Mouse (Mus musculus): ENCODE measurements at regions not wholly inside any gene's neighbourhood (a gene's known extent, or its start where the extent isn't known, plus 50 kb on each side); places are given as distances from the start of the nearest gene placed in this dataset.

DNA sequence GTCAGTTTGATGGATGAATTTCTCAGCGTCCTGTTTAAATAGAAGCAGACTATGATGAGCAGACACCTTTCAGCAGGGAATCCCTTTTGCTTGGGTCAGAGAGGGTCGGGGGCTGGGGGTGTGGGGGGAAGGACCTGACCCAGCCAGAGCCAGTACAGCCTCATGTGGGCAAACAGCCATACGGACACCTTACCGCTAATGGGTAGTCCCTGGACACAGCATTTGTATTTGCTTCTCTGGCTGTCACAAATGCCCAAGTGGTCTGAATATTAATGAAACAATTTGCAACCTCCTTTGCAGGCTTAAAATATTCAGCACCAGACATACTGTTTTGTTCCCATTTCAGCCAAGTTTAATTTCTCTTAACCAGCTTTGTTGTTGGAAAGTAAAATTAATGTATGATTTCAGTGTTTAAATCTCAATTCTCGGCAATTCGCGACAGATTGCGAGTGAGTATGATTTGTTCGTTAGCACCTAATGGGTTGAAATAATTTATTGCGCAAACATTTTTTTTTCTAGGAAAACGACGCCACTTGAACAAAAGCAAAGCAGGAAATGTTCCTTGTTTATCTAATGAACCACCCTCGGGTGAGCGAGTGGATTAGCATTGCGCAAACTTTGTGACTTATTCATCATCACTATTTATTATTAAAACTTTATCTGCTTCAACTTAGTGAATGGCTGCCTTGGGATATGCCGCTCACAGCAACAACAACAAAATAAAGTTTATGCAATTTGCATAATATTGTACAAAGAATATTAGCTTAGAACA is 166.2 kb downstream of the Cdh26 start:
- no peak for DNase-seq (ENCODE audit: low read depth)

- DNase-seq (ENCODE audit: low read depth) = no peak
Measured at GRCm38 (mm10) chr2:178597084-178597470, 166.7 kb downstream of the Cdh26 start.

GRCm38 (mm10) chr2:178598371-178598770 is 168.0 kb downstream of the Cdh26 start:
- DNase-seq (ENCODE audit: low read depth) = no peak

DNA sequence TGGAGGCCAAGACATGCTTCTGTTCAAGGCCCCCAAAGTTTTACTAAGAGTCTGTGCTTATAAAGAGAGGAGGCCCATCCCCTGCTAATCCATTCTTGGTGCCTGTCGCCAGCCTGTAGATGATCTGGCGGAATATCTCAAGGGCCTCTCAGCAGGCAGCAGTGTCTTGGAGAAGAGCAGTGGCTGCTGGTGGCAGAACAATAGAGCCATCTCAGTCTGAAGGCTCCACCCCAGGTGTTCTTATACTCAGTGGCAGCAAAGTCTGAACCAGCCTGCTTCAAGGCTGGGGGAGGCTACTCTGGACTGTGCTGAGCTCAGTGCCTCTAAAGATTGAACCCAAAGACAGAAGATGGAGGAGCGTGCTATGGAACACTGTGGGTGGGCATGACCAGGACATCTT is 168.5 kb downstream of the Cdh26 start:
- DNase-seq (ENCODE audit: low read depth) = no peak

DNA sequence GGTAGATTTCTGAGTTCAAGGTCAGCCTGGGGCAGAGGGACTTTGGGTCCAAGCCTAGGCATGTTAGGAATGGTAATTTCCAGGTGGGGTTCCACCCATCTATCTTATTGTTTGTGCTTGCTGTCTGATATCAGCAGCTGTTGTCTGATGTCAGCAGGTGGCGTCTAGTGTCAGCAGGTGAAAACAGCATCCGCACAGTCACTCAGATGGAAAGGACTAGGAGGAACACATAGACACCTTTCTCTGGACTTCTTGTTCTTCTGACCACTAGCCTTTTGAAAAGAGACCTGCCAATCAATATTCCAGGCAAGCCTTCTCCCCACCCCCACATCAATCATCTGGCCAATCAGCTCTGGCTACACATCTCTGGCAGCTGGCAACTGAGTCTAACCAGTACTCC is 173.1 kb downstream of the Cdh26 start:
- DNase-seq (ENCODE audit: low read depth) = no peak

GRCm38 (mm10) chr2:178606733-178607132 is 176.4 kb downstream of the Cdh26 start:
- no peak for DNase-seq (ENCODE audit: low read depth)

GRCm38 (mm10) chr2:178610211-178610975 is 180.1 kb downstream of the Cdh26 start:
- no peak for DNase-seq (ENCODE audit: low read depth)

GRCm38 (mm10) chr2:178614761-178615160 is 184.4 kb downstream of the Cdh26 start:
- peak; percentile 12 for DNase-seq (ENCODE audit: low read depth)

- no peak for DNase-seq (ENCODE audit: low read depth)
Measured at GRCm38 (mm10) chr2:178622801-178623200, 192.5 kb downstream of the Cdh26 start.

- DNase-seq (ENCODE audit: low read depth) = no peak
Measured at GRCm38 (mm10) chr2:178624475-178624874, 194.1 kb downstream of the Cdh26 start.

DNA sequence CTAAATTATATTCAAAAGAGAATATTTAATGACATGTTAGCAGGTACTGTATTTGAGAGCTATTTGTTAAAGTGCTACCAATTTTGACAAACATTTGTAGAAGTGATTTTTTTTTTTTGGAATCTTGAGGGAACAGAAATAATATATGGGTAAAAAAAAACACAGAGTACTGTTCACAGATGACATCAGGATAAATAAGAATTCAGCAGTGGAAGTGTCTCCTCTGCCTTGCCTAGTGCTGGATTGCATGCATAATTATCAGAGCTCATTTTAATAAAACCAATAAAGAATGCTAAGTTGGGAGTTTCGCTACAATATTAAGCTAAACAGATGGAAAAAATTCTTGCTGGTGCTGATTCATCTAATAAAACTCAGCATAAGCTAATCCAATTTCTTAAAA is 194.6 kb downstream of the Cdh26 start:
- no peak for DNase-seq (ENCODE audit: low read depth)

DNA sequence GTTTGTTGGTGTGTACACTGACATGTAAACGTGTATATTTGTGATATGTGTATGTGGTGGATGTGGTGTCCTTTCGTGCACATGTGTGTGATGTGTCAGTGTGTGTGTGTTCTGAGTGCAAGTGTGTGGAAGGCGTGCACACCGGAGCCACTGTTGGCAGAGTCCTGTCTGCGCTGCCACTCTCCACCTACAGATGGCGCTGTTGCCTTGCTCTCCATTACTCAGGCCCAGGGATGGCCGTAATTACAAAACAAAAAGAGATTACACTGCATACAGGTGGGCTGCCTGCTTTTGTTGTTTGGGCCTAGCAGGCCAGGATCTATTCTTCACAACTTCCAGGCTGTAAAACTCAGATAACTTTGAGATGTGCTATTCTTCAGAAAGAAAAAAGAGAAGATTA is 199.4 kb downstream of the Cdh26 start:
- peak; percentile 28 for DNase-seq (ENCODE audit: low read depth)

DNA sequence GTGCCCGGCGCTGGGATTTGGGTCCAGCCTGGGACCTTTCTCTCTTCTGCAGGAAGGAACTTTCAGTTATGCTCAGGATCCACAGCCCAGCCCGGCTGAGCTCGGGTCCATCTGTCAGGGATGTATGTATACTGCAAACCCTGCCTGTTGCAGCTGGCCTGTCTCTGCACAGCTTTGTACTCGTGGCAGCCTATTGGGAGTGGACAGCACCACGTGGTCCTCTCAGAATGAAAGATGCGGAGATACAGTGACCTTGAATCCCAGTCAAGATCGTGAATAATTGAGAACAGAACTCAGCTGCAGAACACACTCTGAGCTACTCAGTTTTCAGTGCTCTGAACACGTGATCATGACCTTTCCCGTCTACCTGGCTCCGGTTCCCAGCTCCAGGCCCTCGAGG is 200.2 kb downstream of the Cdh26 start:
- DNase-seq (ENCODE audit: low read depth) = no peak

GRCm38 (mm10) chr2:178631336-178631735 is 201.0 kb downstream of the Cdh26 start:
- DNase-seq (ENCODE audit: low read depth) = no peak

- DNase-seq (ENCODE audit: low read depth) = no peak
Measured at GRCm38 (mm10) chr2:178631966-178632365, 201.6 kb downstream of the Cdh26 start.

GRCm38 (mm10) chr2:178632831-178633585 is 202.7 kb downstream of the Cdh26 start:
- no peak for DNase-seq (ENCODE audit: low read depth)

GRCm38 (mm10) chr2:178634116-178634515 is 203.8 kb downstream of the Cdh26 start:
- no peak for DNase-seq (ENCODE audit: low read depth)

DNA sequence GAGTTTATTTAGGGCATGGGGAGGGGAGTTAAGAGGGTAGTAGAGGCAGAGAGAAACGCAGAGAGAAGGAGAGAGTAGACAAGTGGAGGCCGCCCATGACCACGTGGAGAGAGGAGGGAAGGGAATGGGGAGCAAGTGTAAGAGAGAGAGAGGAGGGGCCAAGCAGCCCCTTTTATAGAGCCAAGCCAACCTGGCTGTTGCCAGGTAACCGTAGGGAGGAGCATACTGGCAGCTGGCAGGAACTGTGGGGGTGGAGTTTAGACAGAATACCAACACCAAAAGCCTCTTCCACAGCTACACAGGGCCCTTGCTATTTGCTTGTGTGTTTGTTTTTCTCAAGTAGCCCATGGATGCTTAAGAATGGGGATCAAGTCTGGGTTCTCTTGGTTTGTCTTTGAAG is 205.4 kb downstream of the Cdh26 start:
- DNase-seq (ENCODE audit: low read depth) = no peak

- no peak for DNase-seq (ENCODE audit: low read depth)
Measured at GRCm38 (mm10) chr2:178636901-178637300, 206.6 kb downstream of the Cdh26 start.

DNA sequence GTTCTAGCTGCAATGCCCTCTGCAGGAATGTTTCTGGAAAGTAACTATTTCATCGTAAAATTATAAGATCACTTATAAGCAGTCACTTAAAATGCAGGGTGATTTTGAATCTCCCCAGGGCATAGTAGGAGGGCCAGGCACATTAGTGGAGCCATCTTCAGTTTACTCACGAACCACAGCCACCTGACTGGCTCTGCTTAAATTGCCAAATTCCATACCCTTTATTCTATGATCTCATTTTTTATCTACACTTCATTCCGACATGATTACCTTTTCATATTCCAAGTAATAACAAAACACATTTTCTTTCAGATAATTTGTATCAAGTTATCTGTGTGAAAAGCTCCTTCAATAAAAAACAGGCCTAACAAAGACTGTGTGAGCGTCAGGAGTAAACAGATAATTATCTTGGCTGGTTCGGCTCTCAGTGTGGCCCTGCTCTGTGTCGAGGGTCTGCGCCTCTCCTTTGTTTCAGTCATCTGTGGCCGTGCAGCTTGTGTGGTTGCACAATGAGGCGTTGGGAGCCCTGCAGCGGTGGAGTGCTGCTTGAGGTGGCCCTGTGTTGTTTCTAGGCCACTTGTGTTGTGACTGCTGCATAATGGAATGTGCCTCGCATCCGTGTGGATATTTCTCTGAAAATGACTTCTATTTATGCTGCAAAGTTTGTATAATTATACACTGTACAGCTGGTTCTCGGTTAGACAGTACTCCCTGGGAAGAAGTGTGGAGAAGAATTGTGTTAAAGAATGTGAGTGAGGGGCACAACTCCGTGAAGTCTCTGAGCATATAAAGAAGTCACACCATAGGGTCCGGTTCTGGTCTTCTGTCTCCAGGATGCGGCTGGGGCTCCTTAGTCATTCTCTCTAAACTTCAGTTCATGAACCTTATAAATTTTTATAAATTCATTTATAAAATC is 212.1 kb downstream of the Cdh26 start:
- no peak for DNase-seq (ENCODE audit: low read depth)

DNA sequence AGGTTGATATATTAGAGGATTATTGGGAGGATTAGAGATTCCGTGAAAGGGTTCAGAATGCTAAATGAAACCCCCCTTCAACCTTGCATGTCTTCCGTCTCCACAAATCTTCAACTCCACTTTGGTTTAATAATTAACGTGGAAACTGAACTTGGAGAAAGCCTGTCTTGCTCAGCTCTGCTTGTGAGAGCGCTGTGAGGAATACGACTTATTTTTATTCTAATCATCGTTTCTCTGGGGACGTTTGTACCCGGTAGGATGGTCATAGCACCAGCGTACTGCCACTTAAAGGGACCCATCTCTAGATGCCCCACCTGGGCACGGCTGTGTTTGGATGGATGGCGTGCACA is 212.7 kb downstream of the Cdh26 start:
- no peak for DNase-seq (ENCODE audit: low read depth)

DNA sequence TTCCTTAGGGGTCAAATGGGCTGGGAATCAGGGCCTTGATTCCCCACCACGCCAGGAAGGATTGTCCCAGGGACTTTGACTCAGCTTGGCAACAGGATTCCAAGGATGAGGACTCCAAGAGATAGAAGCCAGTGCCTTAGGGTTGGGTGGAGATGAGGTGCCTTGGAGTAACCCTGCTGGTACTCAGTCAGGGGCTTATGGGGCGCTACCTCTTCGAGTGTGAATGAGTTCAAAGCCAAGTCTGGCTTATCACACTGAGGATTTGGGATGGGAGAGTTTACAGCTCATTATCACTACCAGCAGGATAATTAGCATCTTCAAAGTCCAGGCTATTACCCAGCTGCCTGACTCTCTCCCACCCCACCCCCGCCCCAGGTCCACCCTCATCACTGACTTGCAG is 213.5 kb downstream of the Cdh26 start:
- DNase-seq (ENCODE audit: low read depth) = no peak

All from c-Kit-positive CD71-negative TER-119-negative erythroid progenitor cells, embryonic 14.5 days (primary cell).